Mouse (Mus musculus) adrenal gland, postnatal 4 days (tissue): Measurements from ENCODE around the gene Sema7a. TPM values are rescaled to one million over a fixed set of nuclear protein-coding genes. Genes with fewer than 3 reads are reported as not detected.

Experiments
- DNase-seq, 2 experiments: peaks; one replicate each; pipeline ENCODE4 v3.0.0; 2021 to 2022; ENCODE audit warnings: low spot score in 2 of 2, mixed read lengths in 2 of 2
- total RNA-seq, 2 experiments: library from RNA; stranded (reverse); gene quantifications; 2 replicates each; pipeline ENCODE4 v1.2.3; 2021

Gene Sema7a
- total RNA-seq, 2 experiments from 2014 or later: 15.1 to 16.1 TPM

DNA sequence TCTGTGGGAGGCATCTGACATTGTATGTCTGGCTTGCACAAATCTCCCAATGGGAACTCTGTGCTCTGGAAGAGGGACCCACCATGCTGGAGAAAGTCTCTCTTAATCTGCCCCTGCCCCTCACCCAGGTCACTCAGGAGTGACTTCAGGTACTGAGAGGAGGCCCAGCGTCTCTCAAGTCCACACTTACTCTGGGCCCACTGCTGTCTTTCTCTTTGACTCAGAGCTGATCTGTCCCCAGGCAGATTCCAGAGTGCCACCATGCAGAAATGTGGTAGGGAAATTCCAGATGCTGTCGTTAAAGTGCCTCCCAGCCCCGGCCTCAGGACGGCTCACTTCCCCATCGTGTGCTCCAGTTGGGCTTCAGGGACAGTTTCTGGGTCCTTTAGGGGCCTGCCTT is 34.3 kb downstream of the Sema7a start:
- DNase-seq: no peak

GRCm38 (mm10) chr9:57975200-57975821 is 35.4 kb downstream of the Sema7a start:
- no peak for DNase-seq

DNA sequence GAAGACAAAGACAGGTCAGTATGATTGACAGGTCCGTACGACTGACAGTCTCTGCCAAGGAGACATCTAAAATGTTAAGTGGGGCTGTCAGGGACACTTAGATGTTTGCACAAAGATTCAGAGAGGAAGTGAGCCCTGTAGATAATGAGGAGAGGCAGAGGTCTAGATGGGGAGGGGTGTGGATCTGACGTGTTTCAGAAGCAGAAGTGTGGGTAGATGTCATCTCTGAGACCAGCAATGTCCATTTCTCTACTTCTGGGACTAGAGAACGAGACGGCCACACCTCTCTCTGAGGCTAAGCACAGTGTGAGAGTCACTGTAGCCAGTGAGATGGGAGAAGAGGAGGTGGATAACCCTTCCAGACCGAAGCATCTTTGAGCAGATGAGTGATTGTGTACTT is 38.1 kb downstream of the Sema7a start:
- DNase-seq: no peak

- DNase-seq: no peak
Observed at GRCm38 (mm10) chr9:57978858-57979257, 38.9 kb downstream of the Sema7a start.

- DNase-seq: no peak
Observed at GRCm38 (mm10) chr9:57980570-57980969, 40.7 kb downstream of the Sema7a start.

DNA sequence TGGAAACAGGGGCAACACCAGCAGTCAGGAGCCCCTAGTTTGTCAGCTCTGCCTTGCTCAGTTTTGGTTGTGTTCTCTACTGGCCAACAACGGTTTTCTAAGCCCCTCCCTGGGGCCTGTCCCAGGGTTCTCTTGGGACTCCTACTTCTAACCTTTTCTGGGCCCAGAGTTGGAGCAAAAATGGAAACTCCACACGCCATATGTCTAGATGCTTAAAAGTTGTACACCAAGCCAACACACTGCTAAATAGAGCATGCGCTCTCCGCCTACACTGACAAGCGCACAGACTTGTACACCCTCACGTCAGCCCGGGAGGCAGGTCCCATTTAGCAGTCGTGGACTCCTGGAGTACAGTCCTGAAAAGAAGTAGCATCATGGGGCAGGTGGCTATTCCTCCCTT is 45.4 kb downstream of the Sema7a start:
- no peak for DNase-seq

DNA sequence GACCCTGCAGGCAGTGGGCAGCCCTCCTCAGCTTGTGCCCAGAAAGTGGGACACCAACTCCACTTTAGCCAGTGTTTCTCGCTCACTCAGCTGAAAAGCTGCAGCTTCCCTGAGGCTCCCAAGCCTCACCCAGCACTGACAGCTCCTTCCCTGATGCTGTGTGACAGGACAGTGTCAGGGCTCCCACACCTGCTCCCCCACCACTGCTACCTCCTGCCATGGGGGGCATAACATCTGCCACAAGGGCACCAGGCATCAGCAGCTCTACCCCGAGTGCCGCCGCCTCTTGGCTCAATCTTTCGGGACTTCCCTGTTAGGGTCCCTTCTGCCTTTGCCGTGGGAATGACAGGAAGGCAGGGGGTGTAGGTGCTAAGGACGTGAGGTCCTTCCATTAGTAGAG is 46.4 kb downstream of the Sema7a start:
- no peak for DNase-seq

- DNase-seq: no peak
Observed at GRCm38 (mm10) chr9:57988098-57988497, 48.2 kb downstream of the Sema7a start.

DNA sequence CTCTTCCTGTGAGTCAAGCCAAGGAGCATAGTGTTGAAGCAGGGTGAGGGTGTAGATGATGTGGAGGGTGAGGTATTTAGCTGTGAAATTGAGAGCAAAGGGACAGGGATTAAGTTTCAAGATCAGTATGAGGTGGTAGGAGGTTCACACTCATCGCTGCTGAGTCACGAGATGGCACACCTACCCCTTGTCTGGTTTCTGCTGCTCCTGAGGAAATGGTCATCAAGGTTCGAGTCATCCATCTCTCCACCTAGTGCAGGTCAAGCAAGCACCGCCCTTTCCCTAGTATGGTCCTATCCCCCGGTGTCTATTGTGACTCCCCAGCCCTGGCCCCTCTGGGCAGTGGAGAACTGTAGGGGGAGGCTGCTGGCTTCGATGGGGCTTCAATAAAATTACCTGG is 49.4 kb downstream of the Sema7a start:
- DNase-seq: no peak

DNA sequence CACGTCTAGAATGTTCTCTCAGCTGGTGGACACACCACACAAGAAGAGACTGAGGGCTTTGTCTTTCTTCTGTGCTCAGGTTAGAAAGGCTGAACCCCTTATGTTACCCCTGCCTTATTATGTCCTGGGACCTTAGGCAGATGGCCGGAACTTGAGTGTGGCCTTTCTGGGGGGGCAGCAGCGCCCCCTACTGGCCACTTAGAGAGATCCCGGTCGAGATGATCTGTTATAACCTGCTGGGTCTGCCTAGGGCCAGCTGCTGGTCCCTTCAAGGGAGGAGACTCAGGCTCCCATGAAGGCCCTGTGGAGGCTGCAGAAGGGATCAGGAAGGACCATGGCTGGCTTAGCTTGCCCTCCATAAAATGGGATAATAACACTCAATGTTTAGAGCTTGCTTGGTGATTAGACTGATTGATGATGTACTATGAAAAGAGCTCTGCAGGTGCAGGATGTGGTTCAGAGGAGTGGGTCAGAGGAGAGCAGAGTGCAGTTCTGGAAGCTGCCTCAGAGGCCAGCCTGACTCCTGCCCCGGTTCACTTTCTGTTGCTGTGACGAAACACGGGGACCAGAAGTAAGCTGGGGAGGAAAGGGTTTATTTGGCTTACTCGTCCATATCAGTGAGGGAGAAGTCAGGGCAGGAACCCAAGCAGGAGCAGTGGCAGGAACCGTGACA is 50.7 kb downstream of the Sema7a start:
- no peak for DNase-seq

- no peak for DNase-seq
Observed at GRCm38 (mm10) chr9:57992060-57992459, 52.1 kb downstream of the Sema7a start.

DNA sequence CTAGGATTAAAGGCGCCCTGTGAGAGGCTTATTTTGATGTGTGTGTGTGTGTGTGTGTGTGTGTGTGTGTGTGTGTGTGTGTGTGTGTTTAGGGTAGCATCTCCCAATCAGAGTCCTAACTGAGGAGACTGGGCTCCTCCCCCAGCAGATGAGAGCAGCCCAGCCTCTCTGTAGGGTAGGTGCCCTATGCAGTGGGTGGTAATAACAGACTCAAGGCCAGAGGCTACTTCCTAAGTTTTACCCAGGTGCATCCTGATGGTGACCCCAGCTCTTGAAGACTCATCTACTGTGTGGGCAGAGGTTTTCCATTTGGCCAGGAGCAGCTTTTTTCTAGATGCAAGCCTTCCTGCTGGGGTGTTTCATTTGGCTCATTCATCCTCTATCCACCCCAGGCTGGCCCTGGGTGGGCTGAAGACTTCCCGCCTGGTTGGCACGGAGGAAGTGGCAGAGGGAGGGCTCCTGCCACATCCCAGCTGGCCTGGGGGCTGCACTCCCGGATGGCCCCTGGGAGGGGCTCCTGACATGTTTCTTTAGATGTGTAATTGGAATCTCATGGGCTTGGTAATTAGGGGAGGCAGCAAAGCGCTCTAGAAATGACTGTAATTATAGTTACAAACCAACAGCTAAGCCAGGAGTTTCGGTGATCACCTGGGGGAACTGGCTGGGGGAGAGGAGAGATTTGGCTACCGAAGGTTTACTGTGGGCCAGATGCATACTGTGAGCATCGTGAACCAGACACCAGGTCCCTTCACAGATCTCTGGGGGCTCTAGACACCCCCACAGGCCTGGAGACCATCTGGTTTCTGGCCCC is 53.1 kb downstream of the Sema7a start:
- no peak for DNase-seq

DNA sequence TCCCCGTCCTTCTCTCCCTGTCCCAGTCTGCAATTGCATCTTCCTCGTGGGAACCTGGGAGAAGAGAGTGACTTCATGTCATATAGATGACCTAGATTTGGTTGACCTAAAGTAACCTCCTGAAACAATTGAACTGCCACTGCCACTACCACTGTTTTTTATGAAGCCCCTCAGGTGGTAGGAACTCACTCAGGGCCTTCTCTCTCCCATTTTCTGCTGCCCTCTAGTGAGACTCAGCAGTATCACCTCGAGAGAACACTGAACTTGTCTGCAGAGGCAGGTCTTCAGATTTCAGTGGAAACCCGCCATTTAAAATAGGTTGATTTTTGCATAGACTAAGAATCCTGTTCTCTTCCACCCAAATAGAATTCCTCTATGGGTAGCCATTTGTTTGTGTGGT is 55.4 kb downstream of the Sema7a start:
- no peak for DNase-seq

DNA sequence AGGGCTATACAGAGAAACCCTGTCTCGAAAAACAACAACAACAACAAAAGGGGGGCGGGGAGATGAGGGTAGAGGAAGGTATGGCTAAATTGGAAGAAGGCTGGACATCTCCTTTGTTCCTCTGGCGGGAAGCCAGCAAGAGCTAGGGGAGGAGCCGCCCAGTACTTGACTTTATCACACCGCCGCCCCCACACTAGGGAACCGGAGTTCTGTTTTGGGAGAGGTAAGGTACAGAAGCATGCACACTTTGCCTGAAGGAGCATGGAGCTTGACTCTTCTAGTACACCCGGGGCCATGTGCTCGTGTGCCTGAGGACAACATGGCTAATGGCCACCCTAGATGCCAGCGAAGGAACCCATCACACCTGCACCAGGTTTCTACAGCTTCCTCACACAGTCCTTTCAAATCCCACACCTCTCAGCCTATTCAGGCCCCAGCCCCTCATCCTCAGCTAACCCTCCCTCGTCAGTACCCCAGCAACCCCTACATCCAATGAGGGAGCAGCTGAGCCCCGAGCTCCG is 57.7 kb downstream of the Sema7a start:
- DNase-seq: no peak

- DNase-seq: no peak
Observed at GRCm38 (mm10) chr9:57998032-57998659, 58.2 kb downstream of the Sema7a start.

DNA sequence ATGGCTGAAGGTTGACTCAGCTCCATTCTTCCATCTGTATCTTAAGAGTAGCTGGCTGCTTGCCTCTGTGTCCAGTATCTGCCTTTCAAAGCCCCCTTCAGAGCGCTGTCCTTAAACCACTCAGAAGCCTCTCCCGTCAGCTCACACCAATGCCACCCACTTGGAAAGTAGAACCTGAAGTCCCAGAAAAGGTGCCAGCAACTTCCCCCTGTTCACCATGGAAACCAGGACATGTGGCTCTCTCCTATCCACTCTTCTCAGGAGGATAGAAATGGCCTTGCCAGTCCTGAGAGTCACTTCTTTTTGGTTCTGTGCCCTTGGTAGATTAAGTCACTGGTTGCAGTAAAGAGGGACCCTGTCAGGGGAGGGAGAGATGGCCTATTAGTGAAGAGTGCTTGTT is 58.8 kb downstream of the Sema7a start:
- DNase-seq: no peak

DNA sequence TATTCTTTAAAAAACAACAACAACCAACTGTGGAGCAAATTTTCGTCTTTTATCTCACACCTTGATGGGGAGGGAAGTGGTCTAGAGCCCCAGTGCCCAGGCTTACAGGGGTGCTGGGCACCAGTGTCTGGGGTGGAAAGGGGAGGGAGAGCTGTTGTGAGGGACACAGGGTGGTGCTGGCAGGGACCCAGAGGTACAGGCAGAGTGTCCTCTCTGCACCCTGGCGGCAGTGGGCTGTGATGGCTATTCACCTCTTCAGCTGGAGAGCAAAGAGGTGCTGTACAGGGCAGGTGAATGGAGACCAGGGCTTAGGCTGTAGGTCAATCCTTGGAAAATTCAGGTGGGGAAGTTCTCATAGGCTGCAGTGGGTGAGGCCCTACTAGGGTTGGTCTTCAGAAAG is 59.8 kb downstream of the Sema7a start:
- DNase-seq: no peak

DNA sequence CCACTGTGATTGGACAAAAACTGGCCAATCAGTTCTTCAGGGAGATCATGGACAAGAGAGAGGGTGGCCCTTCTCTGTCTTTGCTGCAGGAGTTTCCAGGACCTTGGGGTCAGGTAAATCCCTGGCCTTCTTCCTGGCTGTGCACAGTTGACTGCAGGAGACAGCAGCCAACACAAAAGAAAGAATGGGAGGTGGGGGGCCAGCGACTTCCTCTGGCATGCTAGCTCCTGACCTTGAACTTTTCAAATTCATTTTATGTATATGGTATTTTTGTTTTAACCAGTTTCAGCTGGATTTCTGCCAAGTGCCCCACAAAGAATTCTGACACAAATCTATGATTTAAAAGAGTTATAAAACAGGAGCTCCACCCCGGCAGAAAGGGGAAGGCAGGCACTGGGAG is 63.4 kb downstream of the Sema7a start:
- no peak for DNase-seq

DNA sequence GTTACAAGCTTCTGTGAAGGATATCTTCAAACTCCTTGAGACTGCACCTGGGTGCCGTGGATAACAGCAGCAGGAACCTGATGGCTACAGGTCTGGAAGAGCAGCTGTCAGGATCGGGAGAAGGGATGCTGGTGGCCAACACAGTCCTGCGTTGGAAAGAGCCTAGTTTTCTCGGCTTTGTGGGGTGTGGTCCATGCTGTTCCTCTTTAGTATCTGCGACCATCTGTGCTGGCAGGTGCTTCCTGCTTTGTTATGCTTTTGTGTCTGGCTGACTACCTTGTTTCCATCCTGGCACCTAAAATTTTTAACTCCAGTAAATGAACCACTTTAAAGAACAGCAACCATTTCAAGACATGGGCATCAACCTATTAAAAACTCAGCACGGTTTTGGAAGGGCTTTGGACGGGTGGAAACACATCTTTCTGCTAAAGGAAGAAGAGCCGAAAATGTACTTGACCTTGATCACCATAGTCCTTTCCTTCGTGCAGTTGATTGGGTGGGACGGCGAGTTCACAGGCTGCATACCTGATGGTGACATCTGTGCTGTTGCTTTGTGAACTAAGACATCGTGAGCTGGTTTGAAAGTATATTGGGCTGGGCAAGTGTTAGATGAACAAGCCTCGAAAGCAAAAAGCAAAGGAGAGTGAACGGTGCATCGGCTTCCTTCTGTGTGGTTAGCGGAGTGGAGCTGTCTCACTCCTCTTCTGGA is 66.0 kb downstream of the Sema7a start, which contains the start of gene Cyp11a1:
TSS of gene Cyp11a1 (plus strand) at position 659 of the 709 bp plus-strand sequence.
- DNase-seq: no peak

DNA sequence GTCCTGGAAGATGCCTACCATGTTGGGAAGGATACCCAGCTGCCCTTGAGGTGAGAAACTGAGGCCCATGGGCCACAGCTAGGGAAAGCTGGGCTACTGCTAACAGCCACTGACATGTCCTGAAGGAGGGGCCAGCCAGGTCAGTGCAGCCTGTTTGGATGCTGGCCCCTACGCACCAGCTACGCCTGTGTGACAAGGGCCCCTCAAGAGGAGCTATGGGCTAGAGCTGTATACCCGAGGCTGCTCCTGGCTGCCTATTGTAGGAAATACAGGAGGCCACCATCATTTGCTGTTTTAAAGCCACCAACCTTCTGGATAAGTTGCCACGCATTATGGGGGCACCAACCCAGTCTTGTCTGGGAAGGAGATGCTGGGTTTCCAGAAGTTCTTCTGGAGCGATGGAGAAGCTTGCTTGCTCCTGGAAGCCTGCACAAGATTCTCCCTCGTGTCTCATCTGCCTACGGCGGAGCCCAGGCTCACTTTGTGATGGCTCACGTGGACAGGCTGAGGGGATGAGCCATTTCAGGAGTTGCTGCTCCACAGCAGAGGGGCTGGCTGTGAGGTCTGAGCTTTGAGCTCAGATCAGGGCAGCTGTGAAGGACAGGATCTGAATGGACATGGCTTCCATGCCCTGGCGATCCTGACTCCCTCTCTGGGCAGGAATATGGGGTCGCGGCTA is 68.6 kb downstream of the Sema7a start:
- no peak for DNase-seq
